Mouse (Mus musculus): ENCODE results near the gene S100a10. TPM values are rescaled to one million over a fixed set of nuclear protein-coding genes. Genes with fewer than 3 reads are reported as not detected.

The S100a10 gene
- polyA plus RNA-seq, 1 experiment, result 121 TPM

GRCm38 (mm10) chr3:93553311-93553710 lies 1.6 kb upstream of the S100a10 start:
- no peak overlapping the region for H3K27ac ChIP-seq (ENCODE audit: control insufficient read depth, insufficient read depth, low read length)
- WGBS, result 100% methylated on average over 2 of the region's 2 CpGs
- H3K36me3 ChIP-seq (ENCODE audit: control insufficient read depth, insufficient read depth, low read length), result no peaks in the 10 kb centered on the region
- TF ChIP-seq CTCF (IDR thresholded peaks at IDR 0.05; ENCODE audit: borderline replicate concordance, control insufficient read depth, extremely low read depth, insufficient read depth, low read length, poor library complexity) (no peak), POLR2A (IDR thresholded peaks at IDR 0.05; ENCODE audit: control insufficient read depth, extremely low read depth, insufficient read depth, low read length, poor library complexity) (no peak)
- peaks cover 39% of the 10 kb centered on the region for H3K4me1 ChIP-seq (replicated peaks; ENCODE audit: control insufficient read depth, insufficient read depth, low read length)
- H3K27me3 ChIP-seq (ENCODE audit: control insufficient read depth, insufficient read depth, low read length), result no peaks in the 10 kb centered on the region
- H3K4me3 ChIP-seq (ENCODE audit: control insufficient read depth, insufficient read depth, low read length), result no peak overlapping the region
- DNase-seq, result no peak

GRCm38 (mm10) chr3:93553765-93554378 lies 1.0 kb upstream of the S100a10 start:
- WGBS, result 87% methylated on average over 9 of the region's 9 CpGs
- peaks cover 38% of the 10 kb centered on the region for H3K4me1 ChIP-seq (replicated peaks; ENCODE audit: control insufficient read depth, insufficient read depth, low read length)
- no peaks in the 10 kb centered on the region for H3K27me3 ChIP-seq (ENCODE audit: control insufficient read depth, insufficient read depth, low read length)
- no peak for DNase-seq
- TF ChIP-seq POLR2A (IDR thresholded peaks at IDR 0.05; ENCODE audit: control insufficient read depth, extremely low read depth, insufficient read depth, low read length, poor library complexity) (no peak), CTCF (IDR thresholded peaks at IDR 0.05; ENCODE audit: borderline replicate concordance, control insufficient read depth, extremely low read depth, insufficient read depth, low read length, poor library complexity) (no peak)
- no peak overlapping the region for H3K4me3 ChIP-seq (ENCODE audit: control insufficient read depth, insufficient read depth, low read length)
- no peak overlapping the region; the same call in 1 of the 2 replicates for H3K27ac ChIP-seq (ENCODE audit: control insufficient read depth, insufficient read depth, low read length)
- H3K36me3 ChIP-seq (ENCODE audit: control insufficient read depth, insufficient read depth, low read length), result no peaks in the 10 kb centered on the region

GRCm38 (mm10) chr3:93554379-93554980 lies 400 bp upstream of the S100a10 start:
- Histone ChIP-seq H3K4me3 (ENCODE audit: control insufficient read depth, insufficient read depth, low read length) (peak overlapping the region; percentile 34), H3K27me3 (ENCODE audit: control insufficient read depth, insufficient read depth, low read length) (no peaks in the 10 kb centered on the region), H3K36me3 (ENCODE audit: control insufficient read depth, insufficient read depth, low read length) (no peaks in the 10 kb centered on the region), H3K27ac (ENCODE audit: control insufficient read depth, insufficient read depth, low read length) (peak overlapping the region; percentile 81), H3K4me1 (replicated peaks; ENCODE audit: control insufficient read depth, insufficient read depth, low read length) (peaks cover 35% of the 10 kb centered on the region)
- DNase-seq, result peak; percentile 23
- no peak for TF ChIP-seq POLR2A (IDR thresholded peaks at IDR 0.05; ENCODE audit: control insufficient read depth, extremely low read depth, insufficient read depth, low read length, poor library complexity)
- no peak for TF ChIP-seq CTCF (IDR thresholded peaks at IDR 0.05; ENCODE audit: borderline replicate concordance, control insufficient read depth, extremely low read depth, insufficient read depth, low read length, poor library complexity)
- 24% methylated on average over 13 of the region's 13 CpGs for WGBS

GRCm38 (mm10) chr3:93555878-93556254 lies 986 bp downstream of the S100a10 start:
- no peak for TF ChIP-seq CTCF (IDR thresholded peaks at IDR 0.05; ENCODE audit: borderline replicate concordance, control insufficient read depth, extremely low read depth, insufficient read depth, low read length, poor library complexity)
- no peak for TF ChIP-seq POLR2A (IDR thresholded peaks at IDR 0.05; ENCODE audit: control insufficient read depth, extremely low read depth, insufficient read depth, low read length, poor library complexity)
- peaks cover 32% of the 10 kb centered on the region for H3K4me1 ChIP-seq (replicated peaks; ENCODE audit: control insufficient read depth, insufficient read depth, low read length)
- 8% methylated on average over 2 of the region's 2 CpGs for WGBS
- H3K4me3 ChIP-seq (ENCODE audit: control insufficient read depth, insufficient read depth, low read length), result peak overlapping the region; percentile 90
- peaks cover 3% of the 10 kb centered on the region for H3K36me3 ChIP-seq (ENCODE audit: control insufficient read depth, insufficient read depth, low read length)
- H3K27ac ChIP-seq (ENCODE audit: control insufficient read depth, insufficient read depth, low read length), result peak overlapping the region; percentile 13; the same call in 1 of the 2 replicates
- no peaks in the 10 kb centered on the region for H3K27me3 ChIP-seq (ENCODE audit: control insufficient read depth, insufficient read depth, low read length)
- DNase-seq, result peak; percentile 20

- no peak overlapping the region for H3K27ac ChIP-seq (ENCODE audit: control insufficient read depth, insufficient read depth, low read length)
- H3K36me3 ChIP-seq (ENCODE audit: control insufficient read depth, insufficient read depth, low read length), result peaks cover 11% of the 10 kb centered on the region
- no peaks in the 10 kb centered on the region for H3K27me3 ChIP-seq (ENCODE audit: control insufficient read depth, insufficient read depth, low read length)
- WGBS, result 23% methylated on average over 1 of the region's 1 CpGs
- DNase-seq, result no peak
- TF ChIP-seq POLR2A (IDR thresholded peaks at IDR 0.05; ENCODE audit: control insufficient read depth, extremely low read depth, insufficient read depth, low read length, poor library complexity) (no peak), CTCF (IDR thresholded peaks at IDR 0.05; ENCODE audit: borderline replicate concordance, control insufficient read depth, extremely low read depth, insufficient read depth, low read length, poor library complexity) (no peak)
- H3K4me3 ChIP-seq (ENCODE audit: control insufficient read depth, insufficient read depth, low read length), result no peak overlapping the region
- H3K4me1 ChIP-seq (replicated peaks; ENCODE audit: control insufficient read depth, insufficient read depth, low read length), result peaks cover 32% of the 10 kb centered on the region
Measured at GRCm38 (mm10) chr3:93556599-93556998, 1.7 kb downstream of the S100a10 start.

GRCm38 (mm10) chr3:93557471-93557870 lies 2.6 kb downstream of the S100a10 start:
- 64% methylated on average over 4 of the region's 4 CpGs for WGBS
- no peak for TF ChIP-seq CTCF (IDR thresholded peaks at IDR 0.05; ENCODE audit: borderline replicate concordance, control insufficient read depth, extremely low read depth, insufficient read depth, low read length, poor library complexity)
- TF ChIP-seq POLR2A (IDR thresholded peaks at IDR 0.05; ENCODE audit: control insufficient read depth, extremely low read depth, insufficient read depth, low read length, poor library complexity), result no peak
- no peaks in the 10 kb centered on the region for H3K27me3 ChIP-seq (ENCODE audit: control insufficient read depth, insufficient read depth, low read length)
- H3K4me1 ChIP-seq (replicated peaks; ENCODE audit: control insufficient read depth, insufficient read depth, low read length), result peaks cover 29% of the 10 kb centered on the region
- H3K4me3 ChIP-seq (ENCODE audit: control insufficient read depth, insufficient read depth, low read length), result no peak overlapping the region
- DNase-seq, result no peak
- H3K27ac ChIP-seq (ENCODE audit: control insufficient read depth, insufficient read depth, low read length), result no peak overlapping the region
- H3K36me3 ChIP-seq (ENCODE audit: control insufficient read depth, insufficient read depth, low read length), result peaks cover 19% of the 10 kb centered on the region

Measured in thymus, adult 2 months (tissue).